Mouse (Mus musculus) adipocyte (in vitro differentiated cells): ENCODE measurements around the gene Wdr73.
"Not testable (repeated sequence)": the region's sequence is repeated elsewhere in the genome, so short reads cannot be mapped to it uniquely, and the experiment has no call there.

ENCODE experiments used
- DNase-seq: peaks from one replicate; pipeline ENCODE4 v3.0.0-alpha.2; 2016; ENCODE audit warnings: low spot score

Wdr73 gene

GRCm38 (mm10) chr7:80900944-80901501 lies at the start of gene Wdr73:
Wdr73 (minus strand) TSS chr7:80901269.
- DNase-seq: peak; percentile 85

GRCm38 (mm10) chr7:80947445-80948350 lies 46.6 kb upstream of the Wdr73 start, which contains the start of gene Sec11a:
Sec11a (minus strand) TSS chr7:80947780.
- DNase-seq: peak; percentile 85

GRCm38 (mm10) chr7:80939808-80940207 lies 38.7 kb upstream of the Wdr73 start:
- DNase-seq: no peak

- not testable (repeated sequence) for DNase-seq
These were observed 36.2 kb upstream of the Wdr73 start for GRCm38 (mm10) chr7:80937304-80937666.

- not testable (repeated sequence) for DNase-seq
These were observed 35.7 kb upstream of the Wdr73 start for GRCm38 (mm10) chr7:80936617-80937303.

- no peak for DNase-seq
These were observed 34.8 kb upstream of the Wdr73 start for GRCm38 (mm10) chr7:80935834-80936233.

GRCm38 (mm10) chr7:80932777-80933176 lies 31.7 kb upstream of the Wdr73 start:
- no peak for DNase-seq

- DNase-seq: no peak
These were observed 30.6 kb upstream of the Wdr73 start for GRCm38 (mm10) chr7:80931618-80932207.

- no peak for DNase-seq
These were observed 22.1 kb upstream of the Wdr73 start for GRCm38 (mm10) chr7:80923165-80923564.

GRCm38 (mm10) chr7:80919647-80920008 lies 18.6 kb upstream of the Wdr73 start:
- no peak for DNase-seq

- no peak for DNase-seq
These were observed 18.0 kb upstream of the Wdr73 start for GRCm38 (mm10) chr7:80918982-80919646.

- DNase-seq: no peak
These were observed 16.9 kb upstream of the Wdr73 start for GRCm38 (mm10) chr7:80917916-80918465.

GRCm38 (mm10) chr7:80912496-80912895 lies 11.4 kb upstream of the Wdr73 start:
- no peak for DNase-seq

- no peak for DNase-seq
These were observed 10.0 kb upstream of the Wdr73 start for GRCm38 (mm10) chr7:80911053-80911452.

GRCm38 (mm10) chr7:80904921-80905515 lies 3.9 kb upstream of the Wdr73 start, which contains the start of gene Nmb:
Nmb (minus strand) TSS chr7:80905076.
- DNase-seq: no peak

GRCm38 (mm10) chr7:80903625-80904422 lies 2.8 kb upstream of the Wdr73 start:
- no peak for DNase-seq

GRCm38 (mm10) chr7:80901541-80902274 lies 639 bp upstream of the Wdr73 start:
- no peak for DNase-seq

- peak; percentile 9 for DNase-seq
These were observed 3.3 kb downstream of the Wdr73 start for GRCm38 (mm10) chr7:80897721-80898120.

GRCm38 (mm10) chr7:80897134-80897533 lies 3.9 kb downstream of the Wdr73 start:
- DNase-seq: no peak
